Mouse (Mus musculus) stomach, embryonic 15.5 days (tissue): ENCODE measurements around the gene Gm8994. TPM values are rescaled to one million over a fixed set of nuclear protein-coding genes. Genes with fewer than 3 reads are reported as not detected.
"Not testable (repeated sequence)": the region's sequence is repeated elsewhere in the genome, so short reads cannot be mapped to it uniquely, and the experiment has no call there.

Experiments
- ATAC-seq: fragments of 200-750 bp; cut with Nextera tagmentation; 2 replicates; pipeline ENCODE4 v1.8.0; 2017; ENCODE audit warnings: low read depth, moderate number of reproducible peaks, moderate TSS enrichment; ENCODE audit not compliant: insufficient read depth, low FRiP score
- H3K27ac ChIP-seq: fragments of 300-500 bp; sonication (generic); 2 replicates; pipeline ENCODE4 v1.5.1; 2015; ENCODE audit warnings: mild to moderate bottlenecking, inconsistent platforms
- H3K27me3 ChIP-seq: fragments of 300-500 bp; sonication (generic); replicated peaks from 2 replicates; pipeline ENCODE4 v1.6.1; 2015; ENCODE audit warnings: inconsistent platforms
- H3K36me3 ChIP-seq: fragments of 300-500 bp; sonication (generic); 2 replicates; pipeline ENCODE4 v1.6.1; 2015; ENCODE audit warnings: inconsistent platforms
- H3K4me1 ChIP-seq: fragments of 300-500 bp; sonication (generic); 2 replicates; pipeline ENCODE4 v1.6.1; 2015; ENCODE audit warnings: inconsistent platforms
- H3K4me2 ChIP-seq: fragments of 300-500 bp; sonication (generic); 2 replicates; pipeline ENCODE4 v1.6.1; 2015; ENCODE audit warnings: mild to moderate bottlenecking, inconsistent platforms
- H3K4me3 ChIP-seq: fragments of 300-500 bp; sonication (generic); replicated peaks from 2 replicates; pipeline ENCODE4 v1.5.1; 2015; ENCODE audit warnings: inconsistent platforms
- H3K9ac ChIP-seq: fragments of 300-500 bp; sonication (generic); 2 replicates; pipeline ENCODE4 v1.6.1; 2015; ENCODE audit warnings: inconsistent platforms
- H3K9me3 ChIP-seq: fragments of 300-500 bp; sonication (generic); 2 replicates; pipeline ENCODE4 v1.6.1; 2016; ENCODE audit warnings: inconsistent platforms
- WGBS: fragments of 180-500 bp; shearing (Covaris S2); methylation state at CpG from one replicate; pipeline ENCODE4 v1.1.7; 2015; 5-methylcytosine and 5-hydroxymethylcytosine counted together
- polyA plus RNA-seq: library from polyadenylated mRNA; unstranded; fragments of >200 nt; fragmentation: Nextera tagmentation; extraction: Ambion mirVana; gene quantifications from 2 replicates; pipeline ENCODE4 v1.2.1, GENCODE M21; 2015

The Gm8994 gene
- polyA plus RNA-seq: 0.26 TPM in 1 of 2 replicates, not detected in the other

- H3K4me3 ChIP-seq, H3K4me2 ChIP-seq, H3K36me3 ChIP-seq, H3K27me3 ChIP-seq, H3K27ac ChIP-seq, H3K9me3 ChIP-seq, ATAC-seq, H3K9ac ChIP-seq, H3K4me1 ChIP-seq: not testable (repeated sequence)
- 88% methylated on average over 4 of the region's 4 CpGs for WGBS
These were observed at the start of gene Gm8994 for GRCm38 (mm10) chr6:136327239-136327638. Gene Gm8994 (plus strand): TSS chr6:136327539.

GRCm38 (mm10) chr6:136277685-136278084 is 49.7 kb upstream of the Gm8994 start:
- Histone ChIP-seq H3K4me1 (no peaks in the 10 kb centered on the region), H3K27ac (no peak overlapping the region), H3K4me3 (no peak overlapping the region), H3K4me2 (no peak overlapping the region), H3K9ac (no peak overlapping the region), H3K27me3 (no peaks in the 10 kb centered on the region), H3K9me3 (no peaks in the 10 kb centered on the region), H3K36me3 (no peaks in the 10 kb centered on the region)
- WGBS: 41% methylated on average over 4 of the region's 4 CpGs
- no peak for ATAC-seq

- no peaks in the 10 kb centered on the region for H3K4me1 ChIP-seq
- no peaks in the 10 kb centered on the region for H3K27me3 ChIP-seq
- no peaks in the 10 kb centered on the region for H3K9me3 ChIP-seq
- no peak overlapping the region for H3K27ac ChIP-seq
- H3K4me2 ChIP-seq: no peak overlapping the region
- ATAC-seq: no peak
- no peak overlapping the region for H3K4me3 ChIP-seq
- WGBS: 73% methylated on average over 8 of the region's 8 CpGs
- H3K9ac ChIP-seq: no peak overlapping the region
- no peaks in the 10 kb centered on the region for H3K36me3 ChIP-seq
These were observed 42.8 kb upstream of the Gm8994 start for GRCm38 (mm10) chr6:136284565-136284964.

- no peaks in the 10 kb centered on the region for H3K9me3 ChIP-seq
- ATAC-seq: no peak
- no peaks in the 10 kb centered on the region for H3K4me1 ChIP-seq
- no peaks in the 10 kb centered on the region for H3K36me3 ChIP-seq
- H3K27me3 ChIP-seq: no peaks in the 10 kb centered on the region
- no peak overlapping the region for H3K27ac ChIP-seq
- WGBS: 74% methylated on average over 11 of the region's 11 CpGs
- H3K4me3 ChIP-seq: no peak overlapping the region
- H3K9ac ChIP-seq: no peak overlapping the region
- no peak overlapping the region for H3K4me2 ChIP-seq
These were observed 41.2 kb upstream of the Gm8994 start for GRCm38 (mm10) chr6:136286180-136286579.

- 76% methylated on average over 4 of the region's 4 CpGs for WGBS
- ATAC-seq: no peak
- no peaks in the 10 kb centered on the region for H3K36me3 ChIP-seq
These were observed 40.8 kb upstream of the Gm8994 start for GRCm38 (mm10) chr6:136286589-136286988.

GRCm38 (mm10) chr6:136291424-136291823 is 35.9 kb upstream of the Gm8994 start:
- Histone ChIP-seq H3K9ac (no peak overlapping the region), H3K27me3 (no peaks in the 10 kb centered on the region), H3K4me1 (no peaks in the 10 kb centered on the region), H3K4me2 (no peak overlapping the region), H3K36me3 (no peaks in the 10 kb centered on the region), H3K9me3 (no peaks in the 10 kb centered on the region), H3K4me3 (no peak overlapping the region), H3K27ac (no peak overlapping the region)
- no peak for ATAC-seq
- WGBS: 90% methylated on average over 3 of the region's 3 CpGs

More at GRCm38 (mm10) chr6:136286589-136286988, 40.8 kb upstream of the Gm8994 start:
- H3K27me3 ChIP-seq: no peaks in the 10 kb centered on the region
- H3K4me2 ChIP-seq: no peak overlapping the region
- H3K4me1 ChIP-seq: no peaks in the 10 kb centered on the region
- no peak overlapping the region for H3K4me3 ChIP-seq
- H3K27ac ChIP-seq: no peak overlapping the region
- no peak overlapping the region for H3K9ac ChIP-seq
- no peaks in the 10 kb centered on the region for H3K9me3 ChIP-seq

- H3K27me3 ChIP-seq: no peaks in the 10 kb centered on the region
- no peak overlapping the region for H3K4me2 ChIP-seq
- 65% methylated on average over 11 of the region's 11 CpGs for WGBS
- H3K9me3 ChIP-seq: no peaks in the 10 kb centered on the region
- H3K4me3 ChIP-seq: no peak overlapping the region
- H3K4me1 ChIP-seq: no peaks in the 10 kb centered on the region
- H3K36me3 ChIP-seq: no peaks in the 10 kb centered on the region
- no peak overlapping the region for H3K9ac ChIP-seq
- H3K27ac ChIP-seq: no peak overlapping the region
- ATAC-seq: peak; percentile 58
These were observed 35.2 kb upstream of the Gm8994 start for GRCm38 (mm10) chr6:136291951-136292714.

GRCm38 (mm10) chr6:136293700-136294099 is 33.6 kb upstream of the Gm8994 start:
- no peak overlapping the region for H3K4me2 ChIP-seq
- no peak for ATAC-seq
- WGBS: 88% methylated on average over 6 of the region's 6 CpGs

GRCm38 (mm10) chr6:136295821-136296220 is 31.5 kb upstream of the Gm8994 start:
- ATAC-seq: no peak
- no peaks in the 10 kb centered on the region for H3K27me3 ChIP-seq
- H3K4me1 ChIP-seq: no peaks in the 10 kb centered on the region
- H3K27ac ChIP-seq: no peak overlapping the region
- no peak overlapping the region for H3K9ac ChIP-seq
- H3K36me3 ChIP-seq: no peaks in the 10 kb centered on the region
- no peak overlapping the region for H3K4me2 ChIP-seq
- H3K4me3 ChIP-seq: no peak overlapping the region
- 75% methylated on average over 4 of the region's 4 CpGs for WGBS
- no peaks in the 10 kb centered on the region for H3K9me3 ChIP-seq

More at GRCm38 (mm10) chr6:136293700-136294099, 33.6 kb upstream of the Gm8994 start:
- Histone ChIP-seq H3K36me3 (no peaks in the 10 kb centered on the region), H3K27ac (no peak overlapping the region), H3K9ac (no peak overlapping the region), H3K9me3 (no peaks in the 10 kb centered on the region), H3K4me1 (no peaks in the 10 kb centered on the region), H3K4me3 (no peak overlapping the region), H3K27me3 (no peaks in the 10 kb centered on the region)

GRCm38 (mm10) chr6:136296251-136296650 is 31.1 kb upstream of the Gm8994 start:
- Histone ChIP-seq H3K4me3 (no peak overlapping the region), H3K4me2 (no peak overlapping the region), H3K27ac (no peak overlapping the region), H3K9me3 (no peaks in the 10 kb centered on the region), H3K9ac (no peak overlapping the region), H3K36me3 (no peaks in the 10 kb centered on the region), H3K27me3 (no peaks in the 10 kb centered on the region), H3K4me1 (no peaks in the 10 kb centered on the region)
- ATAC-seq: no peak
- WGBS: 74% methylated on average over 2 of the region's 2 CpGs

GRCm38 (mm10) chr6:136303514-136303913 is 23.8 kb upstream of the Gm8994 start:
- Histone ChIP-seq H3K27ac (no peak overlapping the region), H3K4me1 (no peaks in the 10 kb centered on the region), H3K9ac (no peak overlapping the region), H3K4me2 (no peak overlapping the region), H3K9me3 (no peaks in the 10 kb centered on the region), H3K4me3 (no peak overlapping the region), H3K27me3 (no peaks in the 10 kb centered on the region), H3K36me3 (no peaks in the 10 kb centered on the region)
- no peak for ATAC-seq

GRCm38 (mm10) chr6:136304369-136304988 is 22.9 kb upstream of the Gm8994 start:
- H3K27me3 ChIP-seq: no peaks in the 10 kb centered on the region
- WGBS: 71% methylated on average over 11 of the region's 11 CpGs
- no peak for ATAC-seq
- H3K27ac ChIP-seq: no peak overlapping the region
- H3K4me2 ChIP-seq: no peak overlapping the region
- H3K4me1 ChIP-seq: no peaks in the 10 kb centered on the region
- no peak overlapping the region for H3K4me3 ChIP-seq
- H3K9me3 ChIP-seq: no peaks in the 10 kb centered on the region
- no peak overlapping the region for H3K9ac ChIP-seq
- H3K36me3 ChIP-seq: no peaks in the 10 kb centered on the region
